Mouse (Mus musculus): ENCODE measurements at regions not wholly inside any gene's neighbourhood (a gene's known extent, or its start where the extent isn't known, plus 50 kb on each side); places are given as distances from the start of the nearest gene placed in this dataset.

- no peak for DNase-seq
Observed at GRCm38 (mm10) chr12:43843907-43844537, 366.1 kb downstream of the Dnajb9 start.

GRCm38 (mm10) chr12:43831976-43832375, 378.1 kb downstream of the Dnajb9 start:
- DNase-seq = no peak

GRCm38 (mm10) chr12:43828641-43829040, 381.5 kb downstream of the Dnajb9 start:
- DNase-seq = peak in 1 of 2 experiments; percentile 33

- DNase-seq = peak in 1 of 2 experiments; percentile 48
Observed at GRCm38 (mm10) chr12:43827901-43828300, 382.2 kb downstream of the Dnajb9 start.

- DNase-seq = peak; percentile 67 to 78
Observed at GRCm38 (mm10) chr12:43827296-43827695, 382.8 kb downstream of the Dnajb9 start.

GRCm38 (mm10) chr12:43813559-43813958, 396.6 kb downstream of the Dnajb9 start:
- DNase-seq = peak in 1 of 2 experiments; percentile 5

- no peak for DNase-seq
Observed at GRCm38 (mm10) chr12:43772766-43773165, 437.4 kb downstream of the Dnajb9 start.

GRCm38 (mm10) chr12:43762151-43762550, 448.0 kb downstream of the Dnajb9 start:
- DNase-seq = no peak
